Mouse (Mus musculus) CD4-positive naive resting alpha-beta T cell, adult 76 days (primary cell): ENCODE data around the gene Klf3. TPM values are rescaled to one million over a fixed set of nuclear protein-coding genes. Genes with fewer than 3 reads are reported as not detected.

ENCODE experiments used
- total RNA-seq: library from RNA; stranded (reverse); gene quantifications from one replicate; pipeline ENCODE4 v1.2.4, GENCODE M21; 2023

The Klf3 gene
- total RNA-seq, result 306 TPM

DNA sequence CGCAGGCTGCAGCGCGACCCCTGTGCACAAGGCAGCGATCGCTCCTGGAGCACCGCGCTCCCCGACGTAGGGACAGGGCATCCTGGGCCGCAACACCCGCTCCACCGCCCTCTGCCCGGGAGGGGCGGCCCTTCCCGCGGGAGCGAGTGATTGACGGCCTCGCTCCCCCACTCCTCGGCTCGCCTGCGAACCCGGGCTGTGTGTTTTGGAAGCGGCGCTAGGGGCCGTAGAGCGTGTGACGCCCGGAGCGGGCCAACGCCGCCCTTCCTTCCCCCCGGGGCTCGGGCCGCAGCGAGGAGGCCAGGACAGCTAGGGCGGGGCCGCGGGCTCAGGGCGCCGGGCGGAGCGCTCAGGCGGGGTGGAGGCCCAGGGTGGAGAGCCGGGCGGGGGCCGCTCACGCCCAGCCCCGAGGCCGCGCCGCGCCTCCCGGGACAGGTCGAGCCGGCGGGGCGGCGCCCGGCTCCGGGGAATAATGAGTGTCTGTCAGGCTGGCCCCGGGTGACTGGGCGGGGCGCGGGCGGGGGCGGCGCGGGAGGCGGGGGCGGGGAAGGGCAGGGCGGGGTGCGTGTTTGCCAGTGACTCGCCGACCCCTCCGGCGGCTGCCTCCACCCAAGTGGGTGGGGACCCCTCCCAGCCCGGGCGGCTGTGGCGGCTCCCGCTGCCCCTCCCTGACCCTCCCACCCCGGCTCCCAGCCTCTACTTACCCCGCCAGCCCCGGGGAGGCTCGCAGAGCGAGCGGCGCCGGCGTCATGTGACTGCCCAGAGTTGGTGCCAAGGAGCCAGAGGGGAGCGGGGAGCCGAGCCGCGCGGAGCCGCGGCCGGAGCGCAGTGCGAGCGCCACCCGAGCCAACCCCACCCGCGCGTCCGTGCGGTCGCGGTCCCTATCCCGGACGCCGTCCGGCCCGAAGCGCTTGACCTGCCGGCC is at the start of gene Klf3:
Gene Klf3, plus strand, starts transcription at position 594 of the 925 bp plus-strand sequence.

Other genes with a start within 250 kb of the Klf3 start
- gene Tlr1, start 130.2 kb downstream of the Klf3 start, total RNA-seq, result 43.4 TPM
- gene Tlr6, start 156.7 kb downstream of the Klf3 start, total RNA-seq, result 5.5 TPM
- gene Fam114a1, start 166.7 kb downstream of the Klf3 start, total RNA-seq, result 1.5 TPM